Mouse (Mus musculus): ENCODE results near the gene Ccdc13. TPM values are rescaled to one million over a fixed set of nuclear protein-coding genes. Genes with fewer than 3 reads are reported as not detected.
A peak's percentile ranks its signal among the peaks of the same experiment; 100 is the strongest.

The Ccdc13 gene
- not detected in 2 replicates for polyA plus RNA-seq (2011; ENCODE audit: insufficient read depth, insufficient read length, low replicate concordance, missing spikeins)

GRCm38 (mm10) chr9:121838829-121839621 lies at the start of gene Ccdc13:
TSS of gene Ccdc13 (minus strand) at chr9:121839461.
- 8% methylated on average over 61 of the region's 61 CpGs for WGBS
- Histone ChIP-seq H3K4me1 (ENCODE audit: control insufficient read depth, insufficient read depth, low read length) (peaks cover 1% of the 10 kb centered on the region; the same call in 1 of the 2 replicates), H3K4me3 (replicated peaks; ENCODE audit: control insufficient read depth, low read depth, low read length) (peak within 1 kb of the TSS; percentile 47), H3K27ac (ENCODE audit: control insufficient read depth, insufficient read depth, low read depth, low read length, poor library complexity) (no peak within 1 kb of the TSS)
- TF ChIP-seq CTCF (IDR thresholded peaks at IDR 0.05; ENCODE audit: control insufficient read depth, insufficient read depth, low read length) (no peak; the same call in 1 of the 2 replicates), POLR2A (IDR thresholded peaks at IDR 0.05; ENCODE audit: borderline replicate concordance, control insufficient read depth, low read depth, low read length) (no peak)

- TF ChIP-seq POLR2A (IDR thresholded peaks at IDR 0.05; ENCODE audit: borderline replicate concordance, control insufficient read depth, low read depth, low read length) (no peak), CTCF (IDR thresholded peaks at IDR 0.05; ENCODE audit: control insufficient read depth, insufficient read depth, low read length) (no peak)
- Histone ChIP-seq H3K4me3 (replicated peaks; ENCODE audit: control insufficient read depth, low read depth, low read length) (no peak overlapping the region), H3K4me1 (ENCODE audit: control insufficient read depth, insufficient read depth, low read length) (peaks cover 3% of the 10 kb centered on the region; the same call in 1 of the 2 replicates), H3K27ac (ENCODE audit: control insufficient read depth, insufficient read depth, low read depth, low read length, poor library complexity) (no peak overlapping the region)
- WGBS, result 9% methylated on average over 7 of the region's 7 CpGs
These were observed 42.8 kb upstream of the Ccdc13 start for GRCm38 (mm10) chr9:121882015-121882457.

- Histone ChIP-seq H3K4me3 (replicated peaks; ENCODE audit: control insufficient read depth, low read depth, low read length) (no peak overlapping the region), H3K27ac (ENCODE audit: control insufficient read depth, insufficient read depth, low read depth, low read length, poor library complexity) (no peak overlapping the region), H3K4me1 (ENCODE audit: control insufficient read depth, insufficient read depth, low read length) (peaks cover 3% of the 10 kb centered on the region; the same call in 1 of the 2 replicates)
- WGBS, result 48% methylated on average over 6 of the region's 6 CpGs
- TF ChIP-seq POLR2A (IDR thresholded peaks at IDR 0.05; ENCODE audit: borderline replicate concordance, control insufficient read depth, low read depth, low read length), result no peak
- peak; percentile 45; the same call in 1 of the 2 replicates for TF ChIP-seq CTCF (IDR thresholded peaks at IDR 0.05; ENCODE audit: control insufficient read depth, insufficient read depth, low read length)
These were observed 42.0 kb upstream of the Ccdc13 start for GRCm38 (mm10) chr9:121881301-121881700.

- TF ChIP-seq CTCF (IDR thresholded peaks at IDR 0.05; ENCODE audit: control insufficient read depth, insufficient read depth, low read length) (peak; percentile 88), POLR2A (IDR thresholded peaks at IDR 0.05; ENCODE audit: borderline replicate concordance, control insufficient read depth, low read depth, low read length) (no peak)
- WGBS, result 4% methylated on average over 14 of the region's 14 CpGs
- no peak overlapping the region for H3K27ac ChIP-seq (ENCODE audit: control insufficient read depth, insufficient read depth, low read depth, low read length, poor library complexity)
- peaks cover 3% of the 10 kb centered on the region; the same call in 1 of the 2 replicates for H3K4me1 ChIP-seq (ENCODE audit: control insufficient read depth, insufficient read depth, low read length)
- H3K4me3 ChIP-seq (replicated peaks; ENCODE audit: control insufficient read depth, low read depth, low read length), result no peak overlapping the region
These were observed 41.6 kb upstream of the Ccdc13 start for GRCm38 (mm10) chr9:121880840-121881239.

GRCm38 (mm10) chr9:121877052-121877740 lies 37.9 kb upstream of the Ccdc13 start:
- H3K4me1 ChIP-seq (ENCODE audit: control insufficient read depth, insufficient read depth, low read length), result peaks cover 3% of the 10 kb centered on the region; the same call in 1 of the 2 replicates
- peak; percentile 60 for TF ChIP-seq CTCF (IDR thresholded peaks at IDR 0.05; ENCODE audit: control insufficient read depth, insufficient read depth, low read length)
- TF ChIP-seq POLR2A (IDR thresholded peaks at IDR 0.05; ENCODE audit: borderline replicate concordance, control insufficient read depth, low read depth, low read length), result no peak
- no peak overlapping the region for H3K4me3 ChIP-seq (replicated peaks; ENCODE audit: control insufficient read depth, low read depth, low read length)
- 27% methylated on average over 3 of the region's 3 CpGs for WGBS
- no peak overlapping the region for H3K27ac ChIP-seq (ENCODE audit: control insufficient read depth, insufficient read depth, low read depth, low read length, poor library complexity)

GRCm38 (mm10) chr9:121873578-121873977 lies 34.3 kb upstream of the Ccdc13 start:
- TF ChIP-seq CTCF (IDR thresholded peaks at IDR 0.05; ENCODE audit: control insufficient read depth, insufficient read depth, low read length), result no peak
- no peak for TF ChIP-seq POLR2A (IDR thresholded peaks at IDR 0.05; ENCODE audit: borderline replicate concordance, control insufficient read depth, low read depth, low read length)
- H3K4me3 ChIP-seq (replicated peaks; ENCODE audit: control insufficient read depth, low read depth, low read length), result no peak overlapping the region
- H3K27ac ChIP-seq (ENCODE audit: control insufficient read depth, insufficient read depth, low read depth, low read length, poor library complexity), result no peak overlapping the region
- H3K4me1 ChIP-seq (ENCODE audit: control insufficient read depth, insufficient read depth, low read length), result no peaks in the 10 kb centered on the region

- H3K4me1 ChIP-seq (ENCODE audit: control insufficient read depth, insufficient read depth, low read length), result no peaks in the 10 kb centered on the region
- no peak overlapping the region for H3K27ac ChIP-seq (ENCODE audit: control insufficient read depth, insufficient read depth, low read depth, low read length, poor library complexity)
- TF ChIP-seq POLR2A (IDR thresholded peaks at IDR 0.05; ENCODE audit: borderline replicate concordance, control insufficient read depth, low read depth, low read length) (no peak), CTCF (IDR thresholded peaks at IDR 0.05; ENCODE audit: control insufficient read depth, insufficient read depth, low read length) (no peak)
- WGBS, result 85% methylated on average over 2 of the region's 2 CpGs
- no peak overlapping the region for H3K4me3 ChIP-seq (replicated peaks; ENCODE audit: control insufficient read depth, low read depth, low read length)
These were observed 32.9 kb upstream of the Ccdc13 start for GRCm38 (mm10) chr9:121872062-121872683.

Measured in bone marrow, adult 2 months (tissue).